Mouse (Mus musculus): ENCODE measurements around the gene Olfr399.

The Olfr399 gene

DNA sequence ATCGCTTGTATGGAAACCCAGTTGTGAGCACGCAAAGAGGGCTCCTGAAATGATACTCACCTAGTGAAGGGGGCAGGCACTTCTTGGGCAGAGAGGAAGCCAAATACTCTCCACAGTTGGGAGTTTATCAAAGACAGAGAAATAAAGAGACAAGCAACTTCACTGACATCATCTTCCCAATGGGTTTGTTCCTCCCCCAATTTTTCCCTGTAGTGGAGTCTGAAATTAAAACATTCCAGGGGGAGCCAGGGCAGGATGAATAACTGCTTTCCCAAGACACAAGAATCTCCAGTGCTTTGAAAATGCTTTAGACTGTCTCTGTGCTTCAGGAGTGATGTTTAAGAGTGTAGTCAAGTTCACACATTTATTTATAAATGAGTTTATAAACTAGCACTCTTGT is at the start of gene Olfr399, which contains the start of gene Olfr139:
Gene Olfr399 (minus strand): TSS at position 165 of the 400 bp plus-strand sequence.
Gene Olfr139 (minus strand): TSS at position 101 of the 400 bp plus-strand sequence.
- no peak for DNase-seq (ENCODE audit: low spot score)

- no peak for DNase-seq (ENCODE audit: low spot score)
Observed at GRCm38 (mm10) chr11:74105066-74105465, 48.7 kb upstream of the Olfr399 start.

GRCm38 (mm10) chr11:74101507-74101906 is 45.1 kb upstream of the Olfr399 start:
- no peak for DNase-seq (ENCODE audit: low spot score)

- no peak for DNase-seq (ENCODE audit: low spot score)
Observed at GRCm38 (mm10) chr11:74100724-74101123, 44.3 kb upstream of the Olfr399 start.

- DNase-seq (ENCODE audit: low spot score): no peak
Observed at GRCm38 (mm10) chr11:74069655-74070054, 13.2 kb upstream of the Olfr399 start, which contains the start of gene Zfp616. TSS of gene Zfp616 (plus strand) at chr11:74069955.

DNA sequence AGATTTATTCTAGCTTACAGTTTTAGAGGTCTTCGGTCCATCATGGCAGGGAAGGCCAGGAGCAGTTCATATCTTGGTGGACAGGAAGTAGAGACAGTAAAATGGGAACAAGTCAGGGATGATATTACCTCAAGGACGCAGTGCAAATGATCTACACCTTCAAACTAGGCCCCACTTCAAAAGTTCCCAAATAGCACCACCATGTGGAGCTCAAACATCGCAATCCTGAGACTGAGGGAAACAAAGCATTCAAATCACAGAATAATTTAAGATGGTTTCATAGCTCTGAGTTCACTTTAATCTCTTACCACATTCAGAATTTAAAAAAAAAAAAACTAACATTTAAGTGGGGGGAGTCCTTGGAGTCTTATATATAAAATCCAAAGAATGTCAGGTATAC is 5.1 kb downstream of the Olfr399 start:
- no peak for DNase-seq (ENCODE audit: low spot score)
